Mouse (Mus musculus): ENCODE data around the gene Calr.

The Calr gene

GRCm38 (mm10) chr8:84846722-84847572, at the start of gene Calr:
Gene Calr, minus strand, starts transcription at chr8:84846934.
- DNase-seq (ENCODE audit: low read depth): peak; percentile 100

GRCm38 (mm10) chr8:84895963-84896362, 49.2 kb upstream of the Calr start:
- DNase-seq (ENCODE audit: low read depth): no peak

- DNase-seq (ENCODE audit: low read depth): peak; percentile 98
Measured at GRCm38 (mm10) chr8:84893709-84894134, 47.0 kb upstream of the Calr start, which contains the start of gene Gcdh. Gene Gcdh, minus strand, starts transcription at chr8:84893921.

- no peak for DNase-seq (ENCODE audit: low read depth)
Measured at GRCm38 (mm10) chr8:84892993-84893708, 46.4 kb upstream of the Calr start.

GRCm38 (mm10) chr8:84889141-84889540, 42.4 kb upstream of the Calr start:
- DNase-seq (ENCODE audit: low read depth): no peak

GRCm38 (mm10) chr8:84888280-84888679, 41.5 kb upstream of the Calr start:
- no peak for DNase-seq (ENCODE audit: low read depth)

- no peak for DNase-seq (ENCODE audit: low read depth)
Measured at GRCm38 (mm10) chr8:84884728-84885127, 38.0 kb upstream of the Calr start.

GRCm38 (mm10) chr8:84878915-84879314, 32.2 kb upstream of the Calr start:
- DNase-seq (ENCODE audit: low read depth): no peak

- no peak for DNase-seq (ENCODE audit: low read depth)
Measured at GRCm38 (mm10) chr8:84877297-84878035, 30.7 kb upstream of the Calr start.

- no peak for DNase-seq (ENCODE audit: low read depth)
Measured at GRCm38 (mm10) chr8:84874339-84874738, 27.6 kb upstream of the Calr start.

GRCm38 (mm10) chr8:84873016-84873415, 26.3 kb upstream of the Calr start:
- no peak for DNase-seq (ENCODE audit: low read depth)

- DNase-seq (ENCODE audit: low read depth): no peak
Measured at GRCm38 (mm10) chr8:84872309-84872965, 25.7 kb upstream of the Calr start.

GRCm38 (mm10) chr8:84871376-84872308, 24.9 kb upstream of the Calr start, which contains the start of gene Syce2:
Gene Syce2, plus strand, starts transcription at chr8:84872111.
- no peak for DNase-seq (ENCODE audit: low read depth)

GRCm38 (mm10) chr8:84856864-84857441, 10.2 kb upstream of the Calr start, which contains the start of gene Farsa:
Gene Farsa, plus strand, starts transcription at chr8:84856989.
- DNase-seq (ENCODE audit: low read depth): peak; percentile 86

GRCm38 (mm10) chr8:84856434-84856833, 9.7 kb upstream of the Calr start:
- no peak for DNase-seq (ENCODE audit: low read depth)

GRCm38 (mm10) chr8:84847684-84848435, 1.1 kb upstream of the Calr start:
- DNase-seq (ENCODE audit: low read depth): no peak

GRCm38 (mm10) chr8:84846094-84846721, 526 bp downstream of the Calr start:
- no peak for DNase-seq (ENCODE audit: low read depth)

GRCm38 (mm10) chr8:84845355-84846093, 1.2 kb downstream of the Calr start:
- DNase-seq (ENCODE audit: low read depth): no peak

All from fibroblast of lung, adult 2 months (primary cell).